Mouse (Mus musculus) heart, embryonic 12.5 days (tissue): ENCODE data around the gene Pnrc2. TPM values are rescaled to one million over a fixed set of nuclear protein-coding genes. Genes with fewer than 3 reads are reported as not detected.

Source experiments
- ATAC-seq: fragments of 200-750 bp; cut with Nextera tagmentation; 2 replicates; pipeline ENCODE4 v1.8.0; 2017; ENCODE audit warnings: moderate TSS enrichment, moderate library complexity; ENCODE audit not compliant: insufficient number of reproducible peaks, low FRiP score
- H3K27ac ChIP-seq: fragments of 300-500 bp; sonication (generic); 2 replicates; pipeline ENCODE4 v1.5.1; 2016; ENCODE audit warnings: mild to moderate bottlenecking, moderate library complexity; ENCODE audit not compliant: poor library complexity, severe bottlenecking
- H3K27me3 ChIP-seq: fragments of 300-500 bp; sonication (generic); replicated peaks from 2 replicates; pipeline ENCODE4 v1.6.1; 2016; ENCODE audit warnings: mild to moderate bottlenecking, moderate library complexity
- H3K36me3 ChIP-seq: fragments of 300-500 bp; sonication (generic); 2 replicates; pipeline ENCODE4 v1.6.1; 2016; ENCODE audit warnings: mild to moderate bottlenecking, moderate library complexity
- H3K4me1 ChIP-seq: fragments of 300-500 bp; sonication (generic); replicated peaks from 2 replicates; pipeline ENCODE4 v1.6.1; 2016; ENCODE audit warnings: mild to moderate bottlenecking
- H3K4me2 ChIP-seq: fragments of 300-500 bp; sonication (generic); 2 replicates; pipeline ENCODE4 v1.6.1; 2016; ENCODE audit warnings: mild to moderate bottlenecking, moderate library complexity
- H3K4me3 ChIP-seq: fragments of 300-500 bp; sonication (generic); 2 replicates; pipeline ENCODE4 v1.5.1; 2016; ENCODE audit warnings: mild to moderate bottlenecking
- H3K9ac ChIP-seq: fragments of 300-500 bp; sonication (generic); 2 replicates; pipeline ENCODE4 v1.6.1; 2016; ENCODE audit warnings: mild to moderate bottlenecking, moderate library complexity
- H3K9me3 ChIP-seq: fragments of 300-500 bp; sonication (generic); replicated peaks from 2 replicates; pipeline ENCODE4 v1.6.1; 2016; ENCODE audit warnings: mild to moderate bottlenecking, moderate library complexity
- WGBS: fragments of 180-500 bp; shearing (Covaris S2); methylation state at CpG from one replicate; pipeline ENCODE4 v1.1.7; 2016; 5-methylcytosine and 5-hydroxymethylcytosine counted together
- polyA plus RNA-seq: library from polyadenylated mRNA; unstranded; fragments of >200 nt; fragmentation: Nextera tagmentation; extraction: Ambion mirVana; gene quantifications from 2 replicates; pipeline ENCODE4 v1.2.1, GENCODE M21; 2016

The Pnrc2 gene
- polyA plus RNA-seq, 1 experiment from 2014 or later: 124 TPM

GRCm38 (mm10) chr4:135868996-135869395, 4.7 kb downstream of the Pnrc2 start:
- peaks cover 30% of the 10 kb centered on the region for H3K36me3 ChIP-seq

DNA sequence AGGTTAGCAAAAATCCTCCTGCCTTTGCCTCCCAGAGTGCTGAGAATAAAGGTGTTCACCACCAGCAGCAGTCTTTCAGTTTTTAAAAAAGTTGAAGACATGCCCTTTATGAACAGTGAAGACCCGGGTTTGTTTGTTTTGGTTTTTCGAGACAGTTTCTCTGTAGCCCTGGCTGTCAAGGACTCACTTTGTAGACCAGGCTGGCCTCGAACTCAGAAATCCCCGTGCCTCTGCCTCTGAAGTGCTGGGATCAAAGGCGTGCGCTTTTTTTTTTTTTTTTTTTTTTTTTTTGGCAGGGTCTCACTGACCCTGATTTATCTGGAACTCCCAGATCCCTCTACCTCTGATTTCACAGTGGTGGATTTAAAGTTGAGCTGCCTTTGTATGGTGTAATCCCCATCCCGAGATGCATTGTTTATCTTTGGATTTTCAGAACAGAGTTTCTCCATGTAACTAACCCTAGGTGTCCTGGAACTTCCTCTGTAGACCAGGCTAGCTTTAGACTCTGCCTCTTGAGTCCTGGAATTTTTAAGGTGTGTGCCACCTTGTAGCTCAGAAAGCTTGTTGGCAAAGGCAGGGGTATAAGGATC, 16.0 kb downstream of the Pnrc2 start:
- H3K4me2 ChIP-seq: peak overlapping the region; percentile 74
- H3K27ac ChIP-seq: no peak overlapping the region
- no peaks in the 10 kb centered on the region for H3K9me3 ChIP-seq
- peaks cover 34% of the 10 kb centered on the region for H3K4me1 ChIP-seq
- H3K27me3 ChIP-seq: no peaks in the 10 kb centered on the region
- peak overlapping the region; percentile 96 for H3K4me3 ChIP-seq
- 12% methylated on average over 7 of the region's 7 CpGs for WGBS
- peak overlapping the region; percentile 72 for H3K9ac ChIP-seq
- H3K36me3 ChIP-seq: peaks cover 11% of the 10 kb centered on the region
- ATAC-seq: no peak

More at GRCm38 (mm10) chr4:135868996-135869395, 4.7 kb downstream of the Pnrc2 start:
- Histone ChIP-seq H3K4me1 (peaks cover 11% of the 10 kb centered on the region), H3K27ac (peak overlapping the region; percentile 21; the same call in 1 of the 2 replicates), H3K27me3 (no peaks in the 10 kb centered on the region), H3K9ac (no peak overlapping the region), H3K4me3 (no peak overlapping the region), H3K9me3 (no peaks in the 10 kb centered on the region), H3K4me2 (no peak overlapping the region)
- 70% methylated on average over 2 of the region's 2 CpGs for WGBS
- no peak for ATAC-seq

DNA sequence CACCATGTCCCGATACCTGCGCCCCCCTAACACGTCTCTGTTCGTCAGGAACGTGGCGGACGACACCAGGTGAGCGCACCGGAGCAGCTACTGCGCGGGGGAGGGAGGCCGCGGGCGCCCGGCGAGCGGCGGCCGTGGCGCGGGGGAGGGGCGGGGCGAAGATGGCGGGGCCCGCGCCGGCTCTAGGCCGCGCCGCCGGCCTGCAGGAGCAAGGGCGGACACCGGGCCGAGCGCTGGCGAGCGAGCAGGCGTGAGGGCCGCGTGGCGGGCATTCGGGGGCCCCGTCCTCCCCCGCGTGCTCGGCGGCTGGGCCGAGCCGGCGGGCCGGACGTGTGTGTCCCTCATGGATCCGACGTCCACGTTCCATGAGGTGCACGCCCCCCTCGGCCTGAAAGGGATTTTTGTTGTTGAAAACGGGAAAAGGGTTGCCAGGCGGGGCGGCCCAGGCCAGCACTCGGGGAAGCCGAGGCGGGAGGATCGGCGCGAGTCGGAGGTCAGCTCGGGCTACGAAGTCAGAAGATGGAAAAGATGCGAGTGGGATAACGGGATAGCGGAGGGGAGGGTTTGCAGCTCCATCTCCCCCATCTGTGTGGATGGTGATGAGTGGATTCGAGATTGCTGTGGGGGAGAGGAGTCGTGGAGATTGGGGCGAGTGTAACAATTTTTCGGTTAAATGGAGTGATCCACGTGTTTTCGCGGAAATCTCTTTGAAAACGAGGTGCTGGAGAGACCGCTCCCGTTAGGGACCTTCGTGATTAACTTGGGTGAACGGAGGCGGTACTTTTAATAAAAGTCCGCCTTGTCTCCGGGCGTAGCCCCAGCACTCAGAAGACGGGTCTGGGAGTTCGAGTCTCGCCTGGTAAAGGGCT, 17.2 kb downstream of the Pnrc2 start:
- peak overlapping the region; percentile 99 for H3K27ac ChIP-seq
- H3K27me3 ChIP-seq: no peaks in the 10 kb centered on the region
- peak overlapping the region; percentile 96 for H3K4me3 ChIP-seq
- peaks cover 34% of the 10 kb centered on the region for H3K4me1 ChIP-seq
- H3K9ac ChIP-seq: peak overlapping the region; percentile 99
- under 1% methylated on average over 80 of the region's 91 CpGs for WGBS
- peak overlapping the region; percentile 74 for H3K4me2 ChIP-seq
- H3K36me3 ChIP-seq: 0 out of 2 replicates have a peak, but pooled peaks cover 4% of the 10 kb centered on the region
- no peaks in the 10 kb centered on the region for H3K9me3 ChIP-seq
- peak; percentile 86 for ATAC-seq

DNA sequence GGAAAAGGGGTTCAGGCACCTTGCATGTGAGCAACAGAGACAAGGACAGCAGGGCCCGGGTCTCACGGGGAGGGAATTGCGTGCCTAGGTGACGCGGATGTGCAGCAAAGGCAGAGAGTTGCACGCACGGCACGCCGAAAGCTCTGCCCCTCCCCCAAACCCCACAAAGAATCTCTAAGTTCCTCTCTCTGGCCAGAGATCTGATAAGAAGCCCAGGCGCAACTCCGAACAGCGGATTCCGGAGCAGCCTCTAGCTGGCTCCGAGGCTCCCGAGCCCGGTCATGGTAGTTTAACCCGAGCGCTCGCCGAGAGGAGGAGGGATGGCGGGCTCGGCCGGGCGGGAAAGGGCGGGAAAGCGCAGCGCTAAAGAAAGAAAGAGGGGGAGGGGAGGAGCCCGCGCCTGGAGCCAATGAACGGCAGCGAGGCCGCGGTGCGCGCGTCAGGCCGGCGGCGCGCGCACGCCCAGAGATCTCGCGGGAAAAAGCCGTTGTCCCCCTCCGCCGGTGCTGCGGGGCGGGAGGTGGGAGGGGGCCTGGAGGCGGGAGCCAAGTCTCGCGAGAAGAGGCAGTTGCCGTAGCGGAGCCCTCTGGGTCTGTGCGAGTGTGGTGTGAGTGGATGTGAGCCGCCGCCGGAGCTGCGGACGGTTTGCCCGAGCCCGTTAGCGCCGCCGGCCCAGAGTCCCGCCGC, 18.0 kb downstream of the Pnrc2 start, which contains the start of gene Srsf10:
TSS of gene Srsf10 (plus strand) at position 212 of the 687 bp plus-strand sequence.
- Histone ChIP-seq H3K36me3 (0 out of 2 replicates have a peak, but pooled peaks cover 4% of the 10 kb centered on the region), H3K9ac (peak within 1 kb of the TSS; percentile 99), H3K4me1 (peaks cover 33% of the 10 kb centered on the region), H3K9me3 (no peaks in the 10 kb centered on the region), H3K27ac (peak within 1 kb of the TSS; percentile 99), H3K4me2 (peak within 1 kb of the TSS; percentile 92), H3K27me3 (no peaks in the 10 kb centered on the region), H3K4me3 (peak within 1 kb of the TSS; percentile 96)
- peak; percentile 97 for ATAC-seq
- under 1% methylated on average over 65 of the region's 67 CpGs for WGBS

- H3K4me3 ChIP-seq: peak overlapping the region; percentile 96
- peak overlapping the region; percentile 90 for H3K9ac ChIP-seq
- no peak for ATAC-seq
- H3K27me3 ChIP-seq: no peaks in the 10 kb centered on the region
- peak overlapping the region; percentile 99 for H3K27ac ChIP-seq
- 8% methylated on average over 6 of the region's 6 CpGs for WGBS
- H3K4me1 ChIP-seq: peaks cover 38% of the 10 kb centered on the region
- peak overlapping the region; percentile 92 for H3K4me2 ChIP-seq
- H3K36me3 ChIP-seq: 0 out of 2 replicates have a peak, but pooled peaks cover 3% of the 10 kb centered on the region
- no peaks in the 10 kb centered on the region for H3K9me3 ChIP-seq
These were observed 18.6 kb downstream of the Pnrc2 start for GRCm38 (mm10) chr4:135855080-135855479.

DNA sequence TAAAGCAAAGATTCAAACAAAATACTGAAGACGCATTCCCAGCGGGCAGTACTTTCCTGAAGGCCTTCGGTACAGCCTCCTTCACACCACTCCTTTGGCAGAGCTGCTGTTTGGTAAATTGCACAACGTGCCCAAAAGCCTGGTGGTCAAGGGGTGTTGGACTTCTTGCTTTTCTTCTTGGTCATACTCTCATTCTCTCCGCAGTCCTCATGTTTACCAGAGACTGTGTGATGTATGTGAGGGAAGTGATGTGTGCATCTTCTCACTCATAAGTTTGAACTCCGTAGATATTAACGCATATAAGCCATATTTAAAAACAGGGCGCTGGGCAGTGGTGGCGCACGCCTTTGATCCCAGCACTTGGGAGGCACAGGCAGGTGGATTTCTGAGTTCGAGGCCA, 19.0 kb downstream of the Pnrc2 start:
- Histone ChIP-seq H3K9me3 (no peaks in the 10 kb centered on the region), H3K9ac (peak overlapping the region; percentile 90; the same call in 1 of the 2 replicates), H3K4me3 (peak overlapping the region; percentile 96; the same call in 1 of the 2 replicates), H3K36me3 (no peaks in the 10 kb centered on the region), H3K4me2 (peak overlapping the region; percentile 92), H3K27me3 (no peaks in the 10 kb centered on the region), H3K27ac (no peak overlapping the region), H3K4me1 (peaks cover 34% of the 10 kb centered on the region)
- 78% methylated on average over 11 of the region's 11 CpGs for WGBS
- no peak for ATAC-seq

GRCm38 (mm10) chr4:135853987-135854546, 19.6 kb downstream of the Pnrc2 start:
- no peak overlapping the region for H3K27ac ChIP-seq

DNA sequence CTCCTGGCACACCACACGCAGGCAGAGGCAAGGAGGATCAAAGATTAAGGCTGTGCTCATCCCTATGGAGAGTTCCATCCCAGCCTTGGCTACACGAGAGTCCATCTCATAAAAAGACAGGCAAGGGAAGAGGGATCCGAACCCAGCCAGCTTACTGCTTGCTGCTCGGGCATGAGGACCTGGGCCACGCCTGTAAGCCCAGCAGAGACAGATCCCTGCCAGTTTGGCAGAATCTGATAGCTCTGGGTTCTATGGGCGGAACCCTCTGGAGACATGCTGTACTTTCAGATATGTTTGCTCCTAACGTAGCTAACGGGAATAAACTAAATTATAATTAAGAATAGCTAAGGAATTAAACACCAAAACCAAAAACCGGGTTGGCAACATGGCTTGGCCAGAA, 21.7 kb downstream of the Pnrc2 start:
- ATAC-seq: no peak
- H3K4me1 ChIP-seq: peaks cover 23% of the 10 kb centered on the region
- WGBS: 84% methylated on average over 9 of the region's 9 CpGs
- no peak overlapping the region for H3K4me3 ChIP-seq
- no peaks in the 10 kb centered on the region for H3K9me3 ChIP-seq
- no peak overlapping the region for H3K27ac ChIP-seq
- no peaks in the 10 kb centered on the region for H3K36me3 ChIP-seq
- no peak overlapping the region for H3K9ac ChIP-seq
- H3K4me2 ChIP-seq: no peak overlapping the region
- no peaks in the 10 kb centered on the region for H3K27me3 ChIP-seq

More at GRCm38 (mm10) chr4:135853987-135854546, 19.6 kb downstream of the Pnrc2 start:
- Histone ChIP-seq H3K36me3 (no peaks in the 10 kb centered on the region), H3K4me3 (no peak overlapping the region), H3K4me1 (peaks cover 29% of the 10 kb centered on the region), H3K4me2 (no peak overlapping the region), H3K9ac (no peak overlapping the region), H3K9me3 (no peaks in the 10 kb centered on the region), H3K27me3 (no peaks in the 10 kb centered on the region)
- no peak for ATAC-seq
- 89% methylated on average over 14 of the region's 14 CpGs for WGBS

DNA sequence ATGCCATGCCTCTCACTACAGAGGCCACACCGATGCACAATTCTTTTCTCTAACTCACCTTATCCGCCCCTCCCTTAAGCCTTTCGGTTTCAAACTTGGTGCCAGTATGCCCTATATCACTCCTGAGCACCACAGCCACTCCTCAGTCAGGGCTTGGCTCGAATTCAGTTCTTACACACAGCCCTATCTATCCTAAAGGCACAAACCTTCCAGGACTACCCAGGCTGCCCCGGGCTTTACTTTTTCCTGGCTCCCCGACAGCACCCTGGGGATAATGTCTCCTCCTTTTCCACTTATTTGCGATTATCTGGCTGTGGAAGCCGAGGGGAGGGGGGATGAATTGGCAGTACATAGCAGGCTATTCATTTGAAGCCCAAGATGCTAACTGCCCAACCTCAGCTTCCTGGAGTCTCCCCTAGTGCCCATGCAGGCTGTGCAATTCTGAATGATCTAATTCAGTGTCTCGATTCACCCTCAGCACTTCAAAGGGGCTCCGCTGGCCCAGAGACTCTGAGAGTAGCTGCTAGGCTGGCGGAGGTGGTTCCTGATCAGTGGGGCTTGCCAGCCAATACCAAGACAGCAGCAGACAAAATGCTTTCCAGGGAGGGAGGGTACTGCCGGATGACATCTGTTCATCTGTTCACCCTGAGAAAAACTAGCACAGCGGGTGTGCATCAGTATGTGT, 23.1 kb downstream of the Pnrc2 start:
- no peak overlapping the region for H3K4me3 ChIP-seq
- no peaks in the 10 kb centered on the region for H3K36me3 ChIP-seq
- whole genome bisulfite sequencing: 40% methylated on average over 13 of the region's 13 CpGs
- H3K27me3 ChIP-seq: no peaks in the 10 kb centered on the region
- no peak for ATAC-seq
- H3K4me2 ChIP-seq: peak overlapping the region; percentile 8; the same call in 1 of the 2 replicates
- H3K27ac ChIP-seq: no peak overlapping the region
- H3K9ac ChIP-seq: peak overlapping the region; percentile 27; the same call in 1 of the 2 replicates
- H3K4me1 ChIP-seq: peaks cover 24% of the 10 kb centered on the region
- no peaks in the 10 kb centered on the region for H3K9me3 ChIP-seq

GRCm38 (mm10) chr4:135847581-135847980, 26.1 kb downstream of the Pnrc2 start:
- Histone ChIP-seq H3K27ac (no peak overlapping the region), H3K4me1 (peaks cover 17% of the 10 kb centered on the region), H3K9ac (no peak overlapping the region), H3K9me3 (0 out of 2 replicates have a peak, but pooled peaks cover 3% of the 10 kb centered on the region), H3K36me3 (no peaks in the 10 kb centered on the region), H3K4me3 (no peak overlapping the region), H3K4me2 (no peak overlapping the region), H3K27me3 (no peaks in the 10 kb centered on the region)
- 31% methylated on average over 5 of the region's 5 CpGs for WGBS
- ATAC-seq: no peak
